8 mouse cellular contexts compared by ENCODE assay signal in genomic region chr8:104602468-104603244, GRCm38 (mm10). TPM values are rescaled to one million over a fixed set of nuclear protein-coding genes. Genes with fewer than 3 reads are reported as not detected.
A peak's percentile ranks its signal among the peaks of the same experiment; 100 is the strongest.
DNase-seq lines count a peak whose midpoint lies in the region; ATAC-seq and TF ChIP-seq lines count a peak whose summit lies in the region.

No protein-coding gene starts in this region.

- peak; percentile 70 for DNase-seq in c-Kit-positive CD71-positive TER-119-positive erythroid progenitor cells, embryonic 14.5 days (ENCODE audit: low spot score)
- DNase-seq in heart, postnatal 10 days, result peak; percentile 95
- peak; percentile 91 to 94 for DNase-seq in kidney, postnatal 4 days
- DNase-seq in stomach, postnatal 0 days (ENCODE audit: low spot score), result peak; percentile 86

- no peaks in the 10 kb centered on the region for H3K36me3 ChIP-seq in ES-Bruce4 (ENCODE audit: control insufficient read depth, insufficient read depth, low read length, poor library complexity, severe bottlenecking)
- H3K36me3 ChIP-seq in forebrain, embryonic 13.5 days (ENCODE audit: poor library complexity, severe bottlenecking), result no peaks in the 10 kb centered on the region
- H3K36me3 ChIP-seq in liver, embryonic 15.5 days (replicated peaks), result no peaks in the 10 kb centered on the region
- no peaks in the 10 kb centered on the region for H3K36me3 ChIP-seq in neural tube, embryonic 12.5 days
- no peaks in the 10 kb centered on the region for H3K36me3 ChIP-seq in stomach, postnatal 0 days (ENCODE audit: control insufficient read depth, insufficient read depth, low read length)

- intact Hi-C loops in heart, postnatal 10 days (cut with DNase I), result loop anchor here (1.0 to 2.0 kb wide), 2 partner anchors 42 to 52 kb away; no protein-coding TSS in a partner anchor

- ATAC-seq in forebrain, embryonic 13.5 days, result peak; percentile 95
- ATAC-seq in liver, embryonic 15.5 days (ENCODE audit: insufficient read depth), result peak; percentile 65
- ATAC-seq in neural tube, embryonic 12.5 days (ENCODE audit: low FRiP score, low read depth), result peak; percentile 93
- peak; percentile 85 for ATAC-seq in stomach, postnatal 0 days (ENCODE audit: low FRiP score, low TSS enrichment)

- 0 out of 2 replicates have a peak, but pooled peaks have one; percentile 50 for TF ChIP-seq EP300 in ES-Bruce4 (IDR thresholded peaks at IDR 0.05; ENCODE audit: insufficient read depth, low read depth, low read length)
- TF ChIP-seq EP300 in stomach, postnatal 0 days (optimal IDR thresholded peaks at IDR 0.05), result no peak

- no peaks in the 10 kb centered on the region for H3K27me3 ChIP-seq in ES-Bruce4 (ENCODE audit: control insufficient read depth, insufficient read depth, low read length, poor library complexity, severe bottlenecking)
- H3K27me3 ChIP-seq in forebrain, embryonic 13.5 days, result peaks cover 11% of the 10 kb centered on the region; the same call in 1 of the 2 replicates
- peaks cover 16% of the 10 kb centered on the region for H3K27me3 ChIP-seq in liver, embryonic 15.5 days
- H3K27me3 ChIP-seq in neural tube, embryonic 12.5 days (replicated peaks), result 0 out of 2 replicates have a peak, but pooled peaks cover 4% of the 10 kb centered on the region
- H3K27me3 ChIP-seq in stomach, postnatal 0 days (ENCODE audit: control insufficient read depth, insufficient read depth, low read length), result no peaks in the 10 kb centered on the region

- H3K27ac ChIP-seq in ES-Bruce4 (ENCODE audit: insufficient read depth, low read length), result peak overlapping the region; percentile 31
- no peak overlapping the region for H3K27ac ChIP-seq in forebrain, embryonic 13.5 days
- no peak overlapping the region for H3K27ac ChIP-seq in liver, embryonic 15.5 days (replicated peaks)
- H3K27ac ChIP-seq in neural tube, embryonic 12.5 days, result no peak overlapping the region
- H3K27ac ChIP-seq in stomach, postnatal 0 days (replicated peaks), result no peak overlapping the region

- H3K9ac ChIP-seq in ES-Bruce4 (ENCODE audit: low read depth, poor library complexity, severe bottlenecking), result peak overlapping the region; percentile 28
- H3K9ac ChIP-seq in forebrain, embryonic 13.5 days, result no peak overlapping the region
- H3K9ac ChIP-seq in liver, embryonic 15.5 days, result no peak overlapping the region
- H3K9ac ChIP-seq in neural tube, embryonic 12.5 days, result no peak overlapping the region
- H3K9ac ChIP-seq in stomach, postnatal 0 days (ENCODE audit: low read length), result no peak overlapping the region; the same call in 1 of the 2 replicates

- peak; percentile 99 for TF ChIP-seq CTCF in ES-Bruce4 (IDR thresholded peaks at IDR 0.05; ENCODE audit: low read depth, low read length)
- peak; percentile 98 for TF ChIP-seq CTCF in stomach, postnatal 0 days (IDR thresholded peaks at IDR 0.05; ENCODE audit: low read depth)

- H3K4me3 ChIP-seq in ES-Bruce4 (ENCODE audit: low read depth, low read length), result peak overlapping the region; percentile 45
- H3K4me3 ChIP-seq in forebrain, embryonic 13.5 days, result peak overlapping the region; percentile 15; the same call in 1 of the 2 replicates
- 0 out of 2 replicates have a peak overlapping the region, but pooled peaks have one; percentile 10 for H3K4me3 ChIP-seq in liver, embryonic 15.5 days (replicated peaks)
- peak overlapping the region; percentile 7; the same call in 1 of the 2 replicates for H3K4me3 ChIP-seq in neural tube, embryonic 12.5 days
- peak overlapping the region; percentile 21 for H3K4me3 ChIP-seq in stomach, postnatal 0 days (ENCODE audit: low read depth, low read length)

- peak overlapping the region; percentile 44 for H3K4me2 ChIP-seq in forebrain, embryonic 13.5 days
- H3K4me2 ChIP-seq in liver, embryonic 15.5 days, result peak overlapping the region; percentile 47
- H3K4me2 ChIP-seq in neural tube, embryonic 12.5 days (replicated peaks), result peak overlapping the region; percentile 51
- peak overlapping the region; percentile 54 for H3K4me2 ChIP-seq in stomach, postnatal 0 days (replicated peaks; ENCODE audit: low read depth)

- no peak for TF ChIP-seq POLR2A in ES-Bruce4 (IDR thresholded peaks at IDR 0.05; ENCODE audit: insufficient read depth, low read length)

- no peaks in the 10 kb centered on the region for H3K9me3 ChIP-seq in ES-Bruce4 (replicated peaks; ENCODE audit: control insufficient read depth, insufficient read depth, low read length, poor library complexity, severe bottlenecking)
- no peaks in the 10 kb centered on the region for H3K9me3 ChIP-seq in forebrain, embryonic 13.5 days (replicated peaks)
- H3K9me3 ChIP-seq in liver, embryonic 15.5 days (replicated peaks), result no peaks in the 10 kb centered on the region
- no peaks in the 10 kb centered on the region for H3K9me3 ChIP-seq in neural tube, embryonic 12.5 days
- no peaks in the 10 kb centered on the region for H3K9me3 ChIP-seq in stomach, postnatal 0 days (ENCODE audit: control insufficient read depth, low read length)

- H3K4me1 ChIP-seq in ES-Bruce4 (ENCODE audit: control insufficient read depth, insufficient read depth, low read length), result no peaks in the 10 kb centered on the region
- 0 out of 2 replicates have a peak, but pooled peaks cover 7% of the 10 kb centered on the region for H3K4me1 ChIP-seq in forebrain, embryonic 13.5 days
- H3K4me1 ChIP-seq in liver, embryonic 15.5 days (replicated peaks), result peaks cover 12% of the 10 kb centered on the region
- H3K4me1 ChIP-seq in neural tube, embryonic 12.5 days, result 0 out of 2 replicates have a peak, but pooled peaks cover 8% of the 10 kb centered on the region
- H3K4me1 ChIP-seq in stomach, postnatal 0 days (replicated peaks; ENCODE audit: control insufficient read depth, insufficient read depth), result no peaks in the 10 kb centered on the region

- 17% methylated on average over 21 of the region's 21 CpGs for WGBS in forebrain, embryonic 13.5 days
- WGBS in liver, embryonic 15.5 days (ENCODE audit: insufficient replicate concordance), result 21% methylated on average over 21 of the region's 21 CpGs
- WGBS in neural tube, embryonic 12.5 days, result 21% methylated on average over 21 of the region's 21 CpGs
- 21% methylated on average over 21 of the region's 21 CpGs for WGBS in stomach, postnatal 0 days

RNA-seq across cellular contexts. Expression of gene Pdp2, which starts 11.4 kb away (rescaled TPM):
- polyA plus RNA-seq in ES-Bruce4 (2011; ENCODE audit: insufficient read depth, insufficient read length, low read depth, missing spikeins), result 12.1 and 13.0 TPM in 2 replicates
- 15.2 and 17.2 TPM in 2 replicates for polyA plus RNA-seq in forebrain, embryonic 13.5 days (2015; fragmentation: Nextera tagmentation; extraction: Ambion mirVana)
- 10 to 100 TPM in 1 of 2 experiments, 1 to 10 TPM in 1; 7.2 to 10.6 TPM for total RNA-seq in heart, postnatal 10 days (2021)
- 3.1 and 3.5 TPM in 2 replicates for polyA plus RNA-seq in liver, embryonic 15.5 days (2015; fragmentation: Nextera tagmentation; extraction: Ambion mirVana)
- 17.2 and 17.5 TPM in 2 replicates for polyA plus RNA-seq in neural tube, embryonic 12.5 days (2016; fragmentation: Nextera tagmentation; extraction: Ambion mirVana)
- 5.5 and 6.2 TPM in 2 replicates for polyA plus RNA-seq in stomach, postnatal 0 days (2015; fragmentation: Nextera tagmentation; extraction: Ambion mirVana)

RNA-seq across cellular contexts. Expression of gene Cdh16, which starts 21.5 kb away (rescaled TPM):
- not detected in 2 replicates for polyA plus RNA-seq in ES-Bruce4 (2011; ENCODE audit: insufficient read depth, insufficient read length, low read depth, missing spikeins)
- not detected in 2 replicates for polyA plus RNA-seq in forebrain, embryonic 13.5 days (2015; fragmentation: Nextera tagmentation; extraction: Ambion mirVana)
- 1 to 10 TPM; 3.2 to 3.6 TPM for total RNA-seq in heart, postnatal 10 days (2021)
- 0.08 and 0.18 TPM in 2 replicates for polyA plus RNA-seq in liver, embryonic 15.5 days (2015; fragmentation: Nextera tagmentation; extraction: Ambion mirVana)
- not detected in 2 replicates for polyA plus RNA-seq in neural tube, embryonic 12.5 days (2016; fragmentation: Nextera tagmentation; extraction: Ambion mirVana)
- 0.30 TPM in 2 replicates for polyA plus RNA-seq in stomach, postnatal 0 days (2015; fragmentation: Nextera tagmentation; extraction: Ambion mirVana)

RNA-seq across cellular contexts. Expression of gene Rrad, which starts 28.5 kb away (rescaled TPM):
- polyA plus RNA-seq in ES-Bruce4 (2011; ENCODE audit: insufficient read depth, insufficient read length, low read depth, missing spikeins), result 1.4 and 1.9 TPM in 2 replicates
- polyA plus RNA-seq in forebrain, embryonic 13.5 days (2015; fragmentation: Nextera tagmentation; extraction: Ambion mirVana), result 1.3 and 2.4 TPM in 2 replicates
- 100 to 1,000 TPM; 221 to 337 TPM for total RNA-seq in heart, postnatal 10 days (2021)
- polyA plus RNA-seq in liver, embryonic 15.5 days (2015; fragmentation: Nextera tagmentation; extraction: Ambion mirVana), result 1.7 and 2.2 TPM in 2 replicates
- polyA plus RNA-seq in neural tube, embryonic 12.5 days (2016; fragmentation: Nextera tagmentation; extraction: Ambion mirVana), result 3.5 and 6.0 TPM in 2 replicates
- polyA plus RNA-seq in stomach, postnatal 0 days (2015; fragmentation: Nextera tagmentation; extraction: Ambion mirVana), result 10.3 and 12.8 TPM in 2 replicates

RNA-seq across cellular contexts. Expression of gene Ciao2b, which starts 39.1 kb away (rescaled TPM):
- 63.4 and 71.3 TPM in 2 replicates for polyA plus RNA-seq in ES-Bruce4 (2011; ENCODE audit: insufficient read depth, insufficient read length, low read depth, missing spikeins)
- 140 and 149 TPM in 2 replicates for polyA plus RNA-seq in forebrain, embryonic 13.5 days (2015; fragmentation: Nextera tagmentation; extraction: Ambion mirVana)
- total RNA-seq in heart, postnatal 10 days (2021), result 10 to 100 TPM; 65.1 to 71.7 TPM
- polyA plus RNA-seq in liver, embryonic 15.5 days (2015; fragmentation: Nextera tagmentation; extraction: Ambion mirVana), result 37.5 and 44.3 TPM in 2 replicates
- polyA plus RNA-seq in neural tube, embryonic 12.5 days (2016; fragmentation: Nextera tagmentation; extraction: Ambion mirVana), result 118 and 122 TPM in 2 replicates
- polyA plus RNA-seq in stomach, postnatal 0 days (2015; fragmentation: Nextera tagmentation; extraction: Ambion mirVana), result 71.2 and 76.1 TPM in 2 replicates
